Mouse (Mus musculus) liver, embryonic 13.5 days (tissue): ENCODE measurements around the gene Tfap2a. TPM values are rescaled to one million over a fixed set of nuclear protein-coding genes. Genes with fewer than 3 reads are reported as not detected.

Source experiments
- ATAC-seq: fragments of 200-750 bp; cut with Nextera tagmentation; 2 replicates; pipeline ENCODE4 v1.8.0; 2017; ENCODE audit warnings: low read depth, mild to moderate bottlenecking, moderate number of reproducible peaks, moderate library complexity
- DNase-seq: peaks from one replicate; pipeline ENCODE4 v3.0.0; 2022
- H3K27ac ChIP-seq: fragments of 300-500 bp; sonication (generic); 2 replicates; pipeline ENCODE4 v1.5.1; 2015; ENCODE audit warnings: moderate library complexity, mild to moderate bottlenecking, inconsistent platforms
- H3K27me3 ChIP-seq: fragments of 300-500 bp; sonication (generic); 2 replicates; pipeline ENCODE4 v1.6.1; 2015; ENCODE audit warnings: mild to moderate bottlenecking, inconsistent platforms
- H3K36me3 ChIP-seq: fragments of 300-500 bp; sonication (generic); 2 replicates; pipeline ENCODE4 v1.6.1; 2015; ENCODE audit warnings: mild to moderate bottlenecking, inconsistent platforms
- H3K4me1 ChIP-seq: fragments of 300-500 bp; sonication (generic); replicated peaks from 2 replicates; pipeline ENCODE4 v1.6.1; 2015; ENCODE audit warnings: inconsistent platforms
- H3K4me2 ChIP-seq: fragments of 300-500 bp; sonication (generic); 2 replicates; pipeline ENCODE4 v1.6.1; 2015; ENCODE audit warnings: inconsistent platforms, mild to moderate bottlenecking, moderate library complexity
- H3K4me3 ChIP-seq: fragments of 300-500 bp; sonication (generic); replicated peaks from 2 replicates; pipeline ENCODE4 v1.5.1; 2015; ENCODE audit warnings: mild to moderate bottlenecking, inconsistent platforms
- H3K9ac ChIP-seq: fragments of 300-500 bp; sonication (generic); 2 replicates; pipeline ENCODE4 v1.6.1; 2015; ENCODE audit warnings: mild to moderate bottlenecking, inconsistent platforms
- H3K9me3 ChIP-seq: fragments of 300-500 bp; sonication (generic); replicated peaks from 2 replicates; pipeline ENCODE4 v1.6.1; 2016; ENCODE audit warnings: inconsistent platforms
- WGBS: fragments of 180-500 bp; shearing (Covaris S2); methylation state at CpG from one replicate; pipeline ENCODE4 v1.1.7; 2015; ENCODE audit not compliant: insufficient replicate concordance; 5-methylcytosine and 5-hydroxymethylcytosine counted together
- polyA plus RNA-seq: library from polyadenylated mRNA; unstranded; fragments of >200 nt; fragmentation: Nextera tagmentation; extraction: Ambion mirVana; gene quantifications from 2 replicates; pipeline ENCODE4 v1.2.1, GENCODE M21; 2015

The Tfap2a gene
- polyA plus RNA-seq, 1 experiment from 2014 or later, result not detected

DNA sequence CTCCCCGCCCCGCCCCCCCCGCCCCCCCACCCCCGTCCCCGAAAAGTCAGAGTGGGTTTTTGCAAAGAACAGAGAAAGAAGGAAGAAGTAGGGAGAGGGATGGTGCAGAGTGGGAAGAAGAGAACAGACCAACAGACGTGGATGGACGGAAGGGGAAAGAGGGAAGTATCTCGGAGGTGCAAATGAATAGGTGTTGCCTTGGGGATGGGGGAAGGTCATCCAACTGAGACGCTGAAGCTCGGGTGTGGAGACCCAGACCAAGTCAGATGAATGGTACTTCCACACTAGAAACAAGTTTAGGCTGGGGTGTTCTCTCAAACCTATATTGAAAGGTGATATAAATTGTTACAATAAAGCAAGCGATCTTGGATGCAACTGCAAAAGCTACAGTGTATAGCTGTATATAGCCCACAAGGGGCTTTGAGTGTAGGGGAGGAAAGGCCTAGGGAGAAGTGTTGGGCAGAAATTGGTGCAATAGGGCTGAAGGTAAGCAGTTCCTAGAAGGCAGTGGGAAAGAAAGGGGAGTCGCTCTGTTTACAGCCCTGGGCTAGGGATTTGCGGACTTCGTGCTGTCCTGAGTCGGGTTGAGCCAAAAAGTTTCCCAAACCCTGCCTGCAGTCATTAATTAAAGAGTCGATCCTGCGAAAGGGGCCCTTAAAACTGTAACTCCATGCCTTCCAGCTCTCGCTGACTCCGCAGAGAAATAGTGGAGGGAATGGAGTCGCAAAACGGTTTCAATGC is 28.7 kb downstream of the Tfap2a start:
- WGBS, result 3% methylated on average over 21 of the region's 21 CpGs
- Histone ChIP-seq H3K4me1 (no peaks in the 10 kb centered on the region), H3K4me2 (no peak overlapping the region), H3K9ac (no peak overlapping the region), H3K27me3 (peaks cover 99% of the 10 kb centered on the region), H3K36me3 (no peaks in the 10 kb centered on the region), H3K4me3 (no peak overlapping the region), H3K9me3 (no peaks in the 10 kb centered on the region), H3K27ac (no peak overlapping the region)
- no peak for DNase-seq
- no peak for ATAC-seq

DNA sequence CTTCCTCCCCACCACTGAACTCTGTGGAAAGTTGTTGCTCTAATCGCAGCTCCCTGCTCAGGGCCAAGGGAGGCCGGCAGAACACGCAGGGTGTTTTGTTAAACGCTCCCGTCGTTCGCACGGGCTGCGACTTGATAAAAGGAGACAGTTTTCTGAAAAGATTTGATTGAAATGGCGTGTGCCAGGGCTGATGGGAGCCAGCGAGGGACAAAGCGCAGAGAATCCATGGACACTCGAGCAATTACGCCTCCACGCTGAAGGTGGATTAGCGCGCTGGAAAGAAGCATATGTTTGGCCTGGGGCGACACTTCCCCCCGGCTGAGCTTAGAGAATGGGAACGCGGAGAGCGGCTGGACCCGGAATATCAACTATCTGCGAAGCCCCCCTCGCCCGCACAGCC is 29.3 kb downstream of the Tfap2a start:
- Histone ChIP-seq H3K27me3 (peaks cover 99% of the 10 kb centered on the region), H3K4me1 (no peaks in the 10 kb centered on the region), H3K4me2 (no peak overlapping the region), H3K9ac (no peak overlapping the region), H3K9me3 (no peaks in the 10 kb centered on the region), H3K4me3 (no peak overlapping the region), H3K36me3 (no peaks in the 10 kb centered on the region), H3K27ac (no peak overlapping the region)
- ATAC-seq (no peak), DNase-seq (no peak)
- 2% methylated on average over 26 of the region's 26 CpGs for WGBS

DNA sequence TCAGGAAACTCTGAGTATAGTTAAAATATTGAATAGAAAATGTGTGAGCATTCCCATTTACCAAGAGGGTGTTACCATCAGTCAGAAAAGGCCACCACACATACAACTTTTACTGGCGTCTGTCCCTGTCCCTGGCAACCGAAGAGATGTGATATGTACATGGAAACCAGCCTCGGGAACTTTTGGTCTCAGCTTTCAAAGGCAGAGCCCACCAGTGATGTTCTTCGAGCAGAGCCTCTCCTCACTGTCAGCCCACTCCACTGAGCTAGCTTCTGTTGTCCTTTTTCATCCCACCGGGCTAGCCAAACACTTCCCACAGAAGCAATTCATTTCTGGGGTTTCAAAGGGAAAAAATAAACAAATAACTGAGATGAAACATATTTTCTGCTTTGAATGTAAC is 29.9 kb downstream of the Tfap2a start:
- H3K36me3 ChIP-seq, result no peaks in the 10 kb centered on the region
- H3K4me2 ChIP-seq, result no peak overlapping the region
- H3K9me3 ChIP-seq, result no peaks in the 10 kb centered on the region
- DNase-seq, result no peak
- no peak overlapping the region for H3K27ac ChIP-seq
- ATAC-seq, result no peak
- H3K27me3 ChIP-seq, result peaks cover 99% of the 10 kb centered on the region
- H3K4me3 ChIP-seq, result no peak overlapping the region
- no peak overlapping the region for H3K9ac ChIP-seq
- 3% methylated on average over 5 of the region's 5 CpGs for WGBS
- no peaks in the 10 kb centered on the region for H3K4me1 ChIP-seq

DNA sequence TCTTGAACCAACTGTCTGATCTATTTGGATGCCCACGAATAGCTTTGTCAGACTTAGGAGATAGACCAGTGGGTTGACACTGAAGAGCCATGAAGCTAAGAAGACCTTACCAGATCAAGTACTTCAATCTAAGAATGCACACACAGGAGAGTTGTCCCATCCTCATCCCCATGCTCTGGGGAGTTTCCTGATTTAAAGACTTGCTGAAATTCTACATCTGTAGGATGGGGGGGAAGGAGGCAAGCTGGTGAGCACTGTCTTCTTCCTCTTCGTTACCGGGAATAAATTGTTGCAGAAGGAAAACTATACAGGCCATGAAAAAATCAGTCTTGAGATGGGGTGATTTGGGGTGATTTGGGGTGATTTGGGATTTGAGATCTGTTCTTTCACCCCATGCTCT is 30.5 kb downstream of the Tfap2a start:
- no peaks in the 10 kb centered on the region for H3K36me3 ChIP-seq
- H3K27ac ChIP-seq, result no peak overlapping the region
- no peak overlapping the region for H3K4me2 ChIP-seq
- peaks cover 100% of the 10 kb centered on the region for H3K27me3 ChIP-seq
- DNase-seq (no peak), ATAC-seq (no peak)
- H3K9me3 ChIP-seq, result no peaks in the 10 kb centered on the region
- H3K9ac ChIP-seq, result no peak overlapping the region
- no peak overlapping the region for H3K4me3 ChIP-seq
- no peaks in the 10 kb centered on the region for H3K4me1 ChIP-seq
- 4% methylated on average over 3 of the region's 3 CpGs for WGBS

DNA sequence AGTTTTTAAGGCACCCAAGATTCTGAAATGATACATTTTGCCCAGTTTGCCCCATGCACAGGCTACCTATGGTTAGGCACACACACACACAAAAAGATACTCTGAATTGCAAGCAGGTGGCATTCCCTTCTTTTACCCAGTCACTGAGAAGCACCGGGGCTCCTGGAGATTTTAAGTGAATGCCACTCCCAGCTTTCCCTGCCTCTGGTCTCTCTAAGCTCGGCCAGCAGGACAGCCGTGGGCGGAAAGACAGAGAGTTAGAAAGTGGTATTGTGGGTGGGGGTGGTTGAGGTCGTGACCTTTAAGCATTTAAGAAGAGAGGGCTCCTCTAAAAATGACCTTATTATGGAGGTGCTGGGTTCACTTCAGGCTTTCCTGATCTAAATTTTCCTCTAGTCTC is 31.6 kb downstream of the Tfap2a start:
- DNase-seq (no peak), ATAC-seq (no peak)
- Histone ChIP-seq H3K9ac (no peak overlapping the region), H3K9me3 (no peaks in the 10 kb centered on the region), H3K27me3 (peaks cover 100% of the 10 kb centered on the region), H3K4me2 (no peak overlapping the region), H3K4me1 (no peaks in the 10 kb centered on the region), H3K36me3 (no peaks in the 10 kb centered on the region), H3K4me3 (no peak overlapping the region), H3K27ac (no peak overlapping the region)
- 5% methylated on average over 5 of the region's 5 CpGs for WGBS

DNA sequence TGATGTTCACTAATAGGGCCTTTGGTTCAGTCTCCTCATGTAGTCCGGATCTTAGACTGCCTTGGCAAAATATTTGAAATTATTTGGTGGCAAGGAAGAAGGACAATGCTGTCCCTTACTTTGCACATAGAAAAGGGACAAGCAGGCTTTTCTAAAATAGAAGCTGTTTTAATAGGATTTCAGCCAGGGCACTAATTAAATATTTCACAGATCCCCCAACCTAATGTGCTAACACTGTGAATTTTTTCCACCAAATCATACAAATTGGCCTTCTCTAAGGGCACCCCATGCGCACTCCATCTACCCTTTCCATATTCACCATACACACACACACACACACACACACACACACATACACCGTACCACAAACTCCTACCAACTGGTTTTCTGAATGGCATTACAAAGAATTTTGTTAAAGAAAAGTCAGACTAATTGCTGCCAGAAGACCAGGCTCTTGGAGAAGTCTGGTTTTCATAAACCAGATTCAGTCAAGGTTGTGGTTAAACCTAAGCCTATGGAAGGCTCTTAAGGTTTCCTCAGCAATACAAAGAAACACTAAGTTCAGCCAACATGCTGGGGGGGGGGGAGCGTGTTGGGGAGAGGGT is 32.3 kb downstream of the Tfap2a start:
- H3K4me2 ChIP-seq, result no peak overlapping the region
- no peak overlapping the region for H3K27ac ChIP-seq
- no peaks in the 10 kb centered on the region for H3K9me3 ChIP-seq
- H3K9ac ChIP-seq, result no peak overlapping the region
- no peak overlapping the region for H3K4me3 ChIP-seq
- peaks cover 100% of the 10 kb centered on the region for H3K27me3 ChIP-seq
- WGBS, result 9% methylated on average over 4 of the region's 4 CpGs
- no peak for DNase-seq
- H3K36me3 ChIP-seq, result no peaks in the 10 kb centered on the region
- no peak for ATAC-seq
- H3K4me1 ChIP-seq, result no peaks in the 10 kb centered on the region

DNA sequence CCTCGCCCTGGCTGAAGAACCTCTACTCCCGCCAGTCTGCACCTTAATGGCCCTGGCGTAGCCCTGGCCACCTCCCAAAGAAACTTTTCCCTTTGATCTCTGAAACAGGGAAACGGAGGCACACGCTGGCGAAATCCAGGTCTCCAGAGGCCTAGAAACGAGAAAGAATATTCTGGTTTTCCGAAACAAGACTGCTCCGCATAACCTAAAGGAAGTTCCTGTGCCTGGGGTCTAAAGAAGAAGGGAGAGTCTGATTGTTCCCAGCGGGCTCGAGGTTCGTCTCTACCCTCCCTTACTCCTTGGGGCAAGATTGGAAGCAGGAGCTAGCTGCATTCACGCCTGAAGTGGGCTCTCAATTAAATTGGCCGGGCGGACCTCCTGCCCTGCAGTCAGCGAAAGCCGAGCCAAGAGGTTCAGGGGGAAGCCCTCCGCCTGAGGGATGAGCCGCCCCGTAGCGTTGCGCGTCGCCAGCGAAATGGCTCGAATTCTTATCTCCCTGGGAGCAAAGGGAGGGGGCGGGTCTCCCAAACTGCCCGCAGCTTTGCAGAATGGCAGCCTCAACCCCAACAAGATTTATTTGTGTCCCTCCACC is 33.2 kb downstream of the Tfap2a start:
- no peak for ATAC-seq
- H3K9me3 ChIP-seq, result no peaks in the 10 kb centered on the region
- peaks cover 96% of the 10 kb centered on the region for H3K27me3 ChIP-seq
- DNase-seq, result no peak
- H3K27ac ChIP-seq, result no peak overlapping the region
- H3K4me3 ChIP-seq, result no peak overlapping the region
- no peaks in the 10 kb centered on the region for H3K36me3 ChIP-seq
- WGBS, result 1% methylated on average over 28 of the region's 28 CpGs
- H3K4me2 ChIP-seq, result no peak overlapping the region
- no peak overlapping the region for H3K9ac ChIP-seq
- H3K4me1 ChIP-seq, result no peaks in the 10 kb centered on the region

DNA sequence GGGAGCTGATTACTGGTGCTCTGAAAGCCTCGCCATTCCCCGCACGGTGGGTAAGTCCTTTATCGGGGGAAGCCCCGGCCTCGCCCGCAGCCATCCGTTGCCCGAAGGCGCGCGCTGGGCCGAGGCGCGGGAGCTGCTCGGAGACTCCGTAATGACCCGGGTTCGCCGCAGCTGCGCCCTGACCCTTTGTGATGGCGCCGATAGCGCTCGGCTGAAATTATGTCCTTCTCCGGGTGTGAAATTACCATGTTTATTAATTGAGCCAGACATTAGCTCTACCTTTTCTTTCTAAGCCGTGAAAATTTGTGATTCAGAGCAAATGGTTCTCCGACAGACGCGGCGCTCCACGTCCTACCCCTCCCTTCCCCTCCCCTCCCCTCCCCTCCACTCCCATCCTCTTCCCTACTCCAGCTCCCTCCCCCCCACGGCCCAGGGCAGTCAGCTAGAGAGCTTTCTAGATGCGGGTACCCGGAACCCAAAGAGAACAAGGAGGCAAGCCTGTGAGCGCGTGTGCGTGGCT is 34.1 kb downstream of the Tfap2a start:
- no peaks in the 10 kb centered on the region for H3K4me1 ChIP-seq
- no peaks in the 10 kb centered on the region for H3K9me3 ChIP-seq
- WGBS, result 1% methylated on average over 38 of the region's 38 CpGs
- DNase-seq, result no peak
- H3K4me3 ChIP-seq, result no peak overlapping the region
- H3K4me2 ChIP-seq, result no peak overlapping the region
- no peak overlapping the region for H3K9ac ChIP-seq
- no peak overlapping the region for H3K27ac ChIP-seq
- H3K36me3 ChIP-seq, result no peaks in the 10 kb centered on the region
- no peak for ATAC-seq
- peaks cover 92% of the 10 kb centered on the region for H3K27me3 ChIP-seq

DNA sequence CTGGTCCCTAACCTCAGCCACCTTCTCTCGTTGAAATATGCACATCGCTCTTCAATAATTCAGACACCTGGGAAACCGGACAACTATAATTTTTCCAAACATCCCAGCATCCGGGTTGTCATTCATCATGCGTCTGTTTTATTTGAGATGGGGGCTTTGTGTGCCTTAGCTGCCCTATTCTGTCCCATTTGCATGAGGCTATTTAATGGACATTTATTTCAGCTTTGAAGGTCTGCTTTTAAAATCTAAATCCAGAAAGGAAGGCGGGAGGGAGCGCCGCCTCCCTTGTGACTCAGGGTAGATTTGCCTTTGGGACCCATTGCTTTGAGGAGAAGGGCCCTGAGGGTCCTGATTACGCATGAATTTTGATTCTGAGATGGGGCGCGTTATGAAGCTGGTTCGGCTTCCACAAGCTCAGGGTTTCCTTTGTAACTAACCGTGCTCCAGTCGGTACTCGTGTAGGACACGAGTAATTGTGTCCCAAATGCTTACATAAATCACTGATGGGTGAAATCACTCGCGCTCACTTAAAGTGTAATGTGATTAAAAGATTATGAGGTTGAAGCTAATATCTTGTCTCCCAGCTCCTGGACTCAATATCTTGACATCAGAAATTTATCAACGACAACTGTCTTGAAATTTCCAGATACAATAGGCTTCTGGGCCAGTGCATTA is 34.9 kb downstream of the Tfap2a start:
- H3K4me2 ChIP-seq, result no peak overlapping the region
- H3K4me3 ChIP-seq, result no peak overlapping the region
- WGBS, result 2% methylated on average over 19 of the region's 19 CpGs
- H3K9me3 ChIP-seq, result no peaks in the 10 kb centered on the region
- H3K36me3 ChIP-seq, result no peaks in the 10 kb centered on the region
- H3K4me1 ChIP-seq, result no peaks in the 10 kb centered on the region
- no peak overlapping the region for H3K9ac ChIP-seq
- no peak overlapping the region for H3K27ac ChIP-seq
- H3K27me3 ChIP-seq, result peaks cover 85% of the 10 kb centered on the region
- DNase-seq (no peak), ATAC-seq (no peak)

DNA sequence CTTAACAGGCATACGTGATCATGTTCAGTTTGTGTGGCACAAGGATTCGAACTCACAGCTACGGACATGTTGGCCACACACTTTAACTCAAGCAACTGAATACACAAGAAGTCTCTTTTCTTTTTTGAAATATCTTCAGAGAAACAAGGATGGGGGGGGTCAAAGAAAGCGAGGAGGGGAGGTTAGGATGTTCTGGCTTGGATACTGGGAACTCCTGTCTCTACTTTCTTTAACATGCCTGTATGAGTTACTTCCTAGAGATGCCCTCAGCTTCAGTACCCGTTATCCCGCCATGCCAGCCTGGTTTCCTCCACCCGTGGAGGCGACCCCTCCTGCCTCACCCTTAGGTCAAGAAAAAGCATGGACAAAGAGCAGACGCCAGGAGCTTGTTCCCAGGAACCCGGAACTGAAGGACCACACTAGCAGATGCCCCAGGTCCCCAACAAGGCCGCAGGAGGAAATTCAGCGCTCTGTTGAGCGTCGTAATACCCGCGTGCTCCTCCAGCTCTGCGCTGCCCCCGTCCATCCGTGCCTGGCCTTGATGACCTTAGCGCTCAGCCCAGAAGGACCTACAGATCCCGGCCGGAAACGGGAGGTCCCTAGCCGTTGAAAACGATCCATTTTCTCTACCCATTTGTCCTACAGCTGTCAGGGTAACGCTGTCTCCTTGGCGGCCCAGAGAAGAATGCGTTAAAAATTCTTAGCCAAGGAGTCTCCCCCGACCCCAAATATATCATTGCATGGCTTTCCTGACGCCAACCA is 35.6 kb downstream of the Tfap2a start:
- Histone ChIP-seq H3K9ac (no peak overlapping the region), H3K9me3 (no peaks in the 10 kb centered on the region), H3K4me2 (no peak overlapping the region), H3K36me3 (no peaks in the 10 kb centered on the region), H3K4me1 (no peaks in the 10 kb centered on the region), H3K27me3 (peaks cover 82% of the 10 kb centered on the region), H3K4me3 (no peak overlapping the region), H3K27ac (no peak overlapping the region)
- DNase-seq (no peak), ATAC-seq (no peak)
- WGBS, result 5% methylated on average over 30 of the region's 30 CpGs

DNA sequence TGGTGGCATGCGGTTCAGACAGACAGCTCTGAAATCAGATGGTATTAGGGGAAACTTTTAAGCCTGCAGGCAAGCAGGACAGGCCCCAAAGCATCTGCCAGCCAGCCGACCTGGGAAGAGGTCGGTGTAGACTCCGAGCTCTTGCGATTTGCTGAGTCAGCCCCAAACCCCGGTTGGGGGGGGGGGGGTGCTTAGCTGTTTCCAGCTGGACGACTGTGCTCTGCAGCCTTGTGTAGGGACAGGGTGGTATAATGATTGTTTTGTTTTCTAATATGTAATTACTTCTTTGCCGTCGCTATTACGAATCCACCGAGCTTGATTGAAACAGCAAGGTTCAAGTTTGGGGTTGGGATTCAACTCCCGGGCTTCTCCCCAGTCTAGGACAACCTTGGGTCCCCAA is 36.5 kb downstream of the Tfap2a start:
- Histone ChIP-seq H3K27ac (no peak overlapping the region), H3K9me3 (no peaks in the 10 kb centered on the region), H3K27me3 (peaks cover 73% of the 10 kb centered on the region), H3K4me2 (no peak overlapping the region), H3K4me1 (no peaks in the 10 kb centered on the region), H3K9ac (no peak overlapping the region), H3K36me3 (no peaks in the 10 kb centered on the region), H3K4me3 (no peak overlapping the region)
- ATAC-seq (no peak), DNase-seq (no peak)
- 6% methylated on average over 12 of the region's 12 CpGs for WGBS
